Mouse (Mus musculus) small intestine, adult 2 months (tissue): ENCODE measurements around the gene Mep1a. TPM values are rescaled to one million over a fixed set of nuclear protein-coding genes. Genes with fewer than 3 reads are reported as not detected.

Experiments
- H3K27ac ChIP-seq: fragments of 200-500 bp; 2 replicates; pipeline ENCODE4 v1.5.1; 2012; ENCODE audit warnings: low read depth, low read length, control low read depth, inconsistent platforms; ENCODE audit not compliant: insufficient read depth
- H3K27me3 ChIP-seq: fragments of 200-500 bp; 2 replicates; pipeline ENCODE4 v1.6.1; 2012; ENCODE audit warnings: mild to moderate bottlenecking, moderate library complexity, low read length, inconsistent platforms; ENCODE audit not compliant: control insufficient read depth, insufficient read depth
- H3K36me3 ChIP-seq: fragments of 200-500 bp; 2 replicates; pipeline ENCODE4 v1.6.1; 2012; ENCODE audit warnings: mild to moderate bottlenecking, low read length, control low read depth, inconsistent platforms; ENCODE audit not compliant: control insufficient read depth, insufficient read depth
- H3K4me1 ChIP-seq: fragments of 200-500 bp; 2 replicates; pipeline ENCODE4 v1.6.1; 2012; ENCODE audit warnings: low read length, inconsistent platforms, mixed read lengths; ENCODE audit not compliant: control insufficient read depth, insufficient read depth, insufficient read length
- H3K4me3 ChIP-seq: fragments of 200-500 bp; 2 replicates; pipeline ENCODE4 v1.5.1; 2012; ENCODE audit warnings: low read depth, mild to moderate bottlenecking, control low read depth, inconsistent platforms, low read length, moderate library complexity
- CTCF ChIP-seq: fragments of 200-500 bp; IDR thresholded peaks from 2 replicates; pipeline ENCODE4 v1.5.1; 2012; ENCODE audit warnings: low read depth, mild to moderate bottlenecking, control low read depth, inconsistent platforms, low read length, moderate library complexity, mixed read lengths; ENCODE audit not compliant: insufficient replicate concordance, insufficient read length; ENCODE audit errors: extremely low read depth
- POLR2A ChIP-seq: fragments of 200-500 bp; IDR thresholded peaks from 2 replicates; pipeline ENCODE4 v1.6.1; 2012; ENCODE audit warnings: low read depth, mild to moderate bottlenecking, control low read depth, inconsistent platforms, low read length, moderate library complexity
- WGBS: fragments of 180-500 bp; shearing (Covaris S2); methylation state at CpG from one replicate; pipeline ENCODE4 v1.1.7; 2018; 5-methylcytosine and 5-hydroxymethylcytosine counted together
- polyA plus RNA-seq: library from polyadenylated mRNA; depleted of rRNA; stranded (reverse); fragments of >200 nt; gene quantifications from 2 replicates; pipeline ENCODE4 v1.2.3, GENCODE M21; 2012; rRNA removed

The Mep1a gene
- polyA plus RNA-seq, 1 experiment = 131 TPM

DNA sequence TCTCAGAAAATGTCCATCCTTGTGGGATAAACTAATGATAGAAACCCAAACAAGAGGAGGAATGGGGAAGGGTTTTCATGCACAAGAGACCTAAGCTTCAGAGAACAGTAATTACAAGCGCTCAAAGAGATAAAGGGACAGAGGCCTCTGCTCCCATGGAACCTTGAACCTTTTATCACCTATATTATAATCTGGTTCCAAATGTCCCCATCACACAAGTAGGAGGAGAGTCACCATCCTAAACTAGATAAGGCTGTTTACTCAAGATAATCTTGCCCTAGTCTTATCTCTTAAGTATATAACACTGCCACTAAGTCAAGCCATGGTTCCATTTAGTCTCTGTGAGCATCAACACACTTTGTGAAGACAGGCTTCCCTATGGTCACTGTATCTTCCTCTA lies 51.4 kb downstream of the Mep1a start:
- Histone ChIP-seq H3K27me3 (no peaks in the 10 kb centered on the region), H3K36me3 (no peaks in the 10 kb centered on the region), H3K4me1 (peaks cover 7% of the 10 kb centered on the region), H3K27ac (no peak overlapping the region), H3K4me3 (no peak overlapping the region)
- WGBS = 33% methylated on average over 1 of the region's 1 CpGs
- no peak for TF ChIP-seq POLR2A
- no peak for TF ChIP-seq CTCF

GRCm38 (mm10) chr17:43434485-43434884 lies 68.1 kb downstream of the Mep1a start:
- H3K27me3 ChIP-seq = no peaks in the 10 kb centered on the region
- H3K4me1 ChIP-seq = no peaks in the 10 kb centered on the region
- H3K27ac ChIP-seq = no peak overlapping the region
- H3K4me3 ChIP-seq = no peak overlapping the region
- WGBS = 78% methylated on average over 8 of the region's 8 CpGs
- no peaks in the 10 kb centered on the region for H3K36me3 ChIP-seq
- TF ChIP-seq POLR2A = no peak
- no peak for TF ChIP-seq CTCF

- H3K27ac ChIP-seq = no peak overlapping the region
- WGBS = 52% methylated on average over 5 of the region's 5 CpGs
- H3K27me3 ChIP-seq = no peaks in the 10 kb centered on the region
- TF ChIP-seq CTCF = no peak
- no peak for TF ChIP-seq POLR2A
- no peaks in the 10 kb centered on the region for H3K4me1 ChIP-seq
- H3K36me3 ChIP-seq = no peaks in the 10 kb centered on the region
- no peak overlapping the region for H3K4me3 ChIP-seq
Observed at GRCm38 (mm10) chr17:43431692-43432091, 70.9 kb downstream of the Mep1a start.

Other genes with a start within 250 kb of the Mep1a start
- 0.06 and 0.17 TPM in 2 replicates for gene Adgrf1, start 232.5 kb downstream of the Mep1a start, polyA plus RNA-seq
- gene Adgrf5, start 142.4 kb downstream of the Mep1a start, polyA plus RNA-seq = 2.8 and 4.9 TPM in 2 replicates
- gene Ankrd66, start 40.8 kb upstream of the Mep1a start, polyA plus RNA-seq = 0.06 TPM in 1 of 2 replicates, not detected in the other
- 3.8 and 6.3 TPM in 2 replicates for gene Pla2g7, start 65.3 kb upstream of the Mep1a start, polyA plus RNA-seq
- not detected in 2 replicates for gene Tdrd6, start 127.5 kb upstream of the Mep1a start, polyA plus RNA-seq
- gene Slc25a27, start 164.4 kb upstream of the Mep1a start, polyA plus RNA-seq = 0.53 and 1.1 TPM in 2 replicates
- 0.17 and 0.52 TPM in 2 replicates for gene Cyp39a1, start 164.6 kb upstream of the Mep1a start, polyA plus RNA-seq